Mouse (Mus musculus): Measurements from ENCODE around the gene Chl1. TPM values are rescaled to one million over a fixed set of nuclear protein-coding genes. Genes with fewer than 3 reads are reported as not detected.
A peak's percentile ranks its signal among the peaks of the same experiment; 100 is the strongest.

Gene Chl1
- polyA plus RNA-seq, 1 experiment, result 51.9 TPM

DNA sequence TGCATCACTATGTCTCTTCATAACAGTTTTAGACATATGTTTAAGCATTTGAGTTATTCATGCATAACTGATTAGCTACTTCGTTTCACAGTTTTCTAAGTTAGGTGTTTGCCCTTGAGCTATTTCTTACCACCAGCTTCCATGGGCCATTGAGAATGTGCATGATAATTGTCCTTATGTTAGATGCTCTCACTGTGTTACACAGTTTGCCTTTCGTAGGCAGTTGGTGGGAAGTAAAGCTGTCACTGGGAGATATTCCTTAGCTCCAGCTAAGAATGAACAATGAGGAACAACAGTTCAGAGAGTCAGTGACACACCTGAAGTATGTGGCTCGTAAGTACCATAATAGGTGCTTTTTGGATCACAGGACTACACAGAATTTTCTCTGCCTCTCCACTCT, 35.9 kb downstream of the Chl1 start:
- Histone ChIP-seq H3K27ac (ENCODE audit: insufficient read depth, low read length) (no peak overlapping the region), H3K4me3 (replicated peaks; ENCODE audit: insufficient read depth, low read depth, low read length) (no peak overlapping the region), H3K4me1 (ENCODE audit: control insufficient read depth, insufficient read depth, low read length) (peaks cover 3% of the 10 kb centered on the region; the same call in 1 of the 2 replicates), H3K27me3 (ENCODE audit: control insufficient read depth, insufficient read depth, low read length) (no peaks in the 10 kb centered on the region)
- TF ChIP-seq POLR2A (IDR thresholded peaks at IDR 0.05; ENCODE audit: borderline replicate concordance, insufficient read depth, low read length) (no peak), CTCF (IDR thresholded peaks at IDR 0.05; ENCODE audit: borderline replicate concordance, insufficient read depth, low read depth, low read length) (no peak)
- 70% methylated on average over 3 of the region's 3 CpGs for WGBS
- no peak for DNase-seq

DNA sequence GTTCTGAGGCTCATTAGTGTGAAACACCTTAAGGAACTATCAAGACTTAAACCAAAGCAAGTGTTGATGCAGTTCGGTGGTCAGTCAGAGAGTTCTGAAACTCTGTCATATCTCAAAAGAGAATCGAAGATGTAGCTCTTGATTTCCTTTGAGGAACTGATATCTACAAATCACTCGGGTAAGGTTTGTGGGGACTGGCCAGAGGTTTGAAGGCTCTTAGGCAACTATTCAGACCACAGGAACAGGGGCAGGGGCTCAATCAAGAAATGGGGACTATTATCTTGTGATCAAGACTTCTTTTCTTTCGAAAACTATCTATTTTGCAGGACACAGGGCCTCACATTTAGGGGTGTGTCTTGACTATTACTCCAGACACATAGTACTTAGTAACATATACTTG, 39.5 kb downstream of the Chl1 start:
- TF ChIP-seq POLR2A (IDR thresholded peaks at IDR 0.05; ENCODE audit: borderline replicate concordance, insufficient read depth, low read length) (no peak), CTCF (IDR thresholded peaks at IDR 0.05; ENCODE audit: borderline replicate concordance, insufficient read depth, low read depth, low read length) (no peak)
- Histone ChIP-seq H3K4me3 (replicated peaks; ENCODE audit: insufficient read depth, low read depth, low read length) (no peak overlapping the region), H3K27ac (ENCODE audit: insufficient read depth, low read length) (no peak overlapping the region), H3K27me3 (ENCODE audit: control insufficient read depth, insufficient read depth, low read length) (no peaks in the 10 kb centered on the region), H3K4me1 (ENCODE audit: control insufficient read depth, insufficient read depth, low read length) (peaks cover 3% of the 10 kb centered on the region; the same call in 1 of the 2 replicates)
- DNase-seq, result no peak
- WGBS, result 90% methylated on average over 4 of the region's 4 CpGs

DNA sequence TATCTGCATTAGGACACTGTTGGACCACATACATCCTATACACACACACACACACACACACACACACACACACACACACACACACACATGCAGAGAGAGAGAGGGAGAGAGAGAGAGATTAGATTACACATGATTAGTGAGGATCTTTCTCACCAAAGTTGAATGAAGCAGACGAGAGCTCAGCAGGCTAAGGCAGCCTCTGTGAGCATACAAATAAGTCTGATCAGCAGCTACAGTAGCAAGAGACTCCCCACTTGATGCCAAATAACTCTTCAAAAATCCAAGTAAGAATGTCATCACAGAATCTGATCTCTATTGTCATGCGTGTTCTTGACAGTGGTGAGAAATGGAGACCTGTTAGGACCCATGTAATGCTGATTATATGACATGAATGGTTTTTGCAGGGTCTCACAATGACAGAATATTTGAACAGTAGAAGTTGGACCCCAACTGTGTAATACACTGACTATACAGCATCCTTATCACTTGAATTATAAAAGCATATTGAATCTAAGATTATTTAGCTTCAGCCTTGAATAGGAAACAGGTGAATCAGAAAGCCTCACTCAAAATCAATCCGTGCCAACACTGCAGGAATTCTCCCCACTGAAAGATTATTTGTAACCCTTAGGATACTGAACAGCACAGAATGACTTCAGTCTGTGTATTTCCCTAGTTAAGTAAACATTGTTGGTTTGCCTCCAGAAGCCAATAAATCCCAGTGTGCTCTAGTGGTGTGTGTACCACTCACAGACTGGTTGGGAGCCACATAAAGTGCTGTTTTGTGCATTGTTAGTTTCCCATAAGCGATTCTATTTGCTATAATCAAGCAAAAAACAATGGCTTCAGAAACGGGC, 47.9 kb downstream of the Chl1 start:
- TF ChIP-seq POLR2A (IDR thresholded peaks at IDR 0.05; ENCODE audit: borderline replicate concordance, insufficient read depth, low read length) (no peak), CTCF (IDR thresholded peaks at IDR 0.05; ENCODE audit: borderline replicate concordance, insufficient read depth, low read depth, low read length) (no peak)
- DNase-seq, result no peak
- peak overlapping the region; percentile 58; the same call in 1 of the 2 replicates for H3K27ac ChIP-seq (ENCODE audit: insufficient read depth, low read length)
- H3K4me3 ChIP-seq (replicated peaks; ENCODE audit: insufficient read depth, low read depth, low read length), result no peak overlapping the region
- H3K27me3 ChIP-seq (ENCODE audit: control insufficient read depth, insufficient read depth, low read length), result no peaks in the 10 kb centered on the region
- WGBS, result 11% methylated on average over 5 of the region's 5 CpGs
- H3K4me1 ChIP-seq (ENCODE audit: control insufficient read depth, insufficient read depth, low read length), result peaks cover 31% of the 10 kb centered on the region; the same call in 1 of the 2 replicates

DNA sequence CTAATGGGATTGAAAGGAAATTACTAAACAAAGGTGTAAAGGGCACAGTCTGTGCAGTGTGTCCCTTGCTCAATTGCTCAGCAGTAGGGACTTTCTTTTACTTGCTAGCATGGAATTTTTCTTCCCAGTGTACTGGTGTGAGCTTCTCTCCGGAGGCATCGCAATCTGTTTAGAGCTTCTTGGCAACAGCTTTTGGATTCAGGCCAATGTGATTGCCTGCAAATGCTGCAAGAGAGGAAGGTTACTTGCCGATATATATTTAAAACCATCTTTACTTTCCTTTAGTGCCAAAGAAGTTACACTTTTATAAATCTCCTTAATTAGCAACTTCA, 48.5 kb downstream of the Chl1 start:
- Histone ChIP-seq H3K4me1 (ENCODE audit: control insufficient read depth, insufficient read depth, low read length) (peaks cover 31% of the 10 kb centered on the region; the same call in 1 of the 2 replicates), H3K27me3 (ENCODE audit: control insufficient read depth, insufficient read depth, low read length) (no peaks in the 10 kb centered on the region), H3K4me3 (replicated peaks; ENCODE audit: insufficient read depth, low read depth, low read length) (no peak overlapping the region), H3K27ac (ENCODE audit: insufficient read depth, low read length) (peak overlapping the region; percentile 58; the same call in 1 of the 2 replicates)
- DNase-seq, result peak; percentile 73 to 91
- TF ChIP-seq POLR2A (IDR thresholded peaks at IDR 0.05; ENCODE audit: borderline replicate concordance, insufficient read depth, low read length) (no peak), CTCF (IDR thresholded peaks at IDR 0.05; ENCODE audit: borderline replicate concordance, insufficient read depth, low read depth, low read length) (no peak)
- WGBS, result 5% methylated on average over 3 of the region's 3 CpGs

DNA sequence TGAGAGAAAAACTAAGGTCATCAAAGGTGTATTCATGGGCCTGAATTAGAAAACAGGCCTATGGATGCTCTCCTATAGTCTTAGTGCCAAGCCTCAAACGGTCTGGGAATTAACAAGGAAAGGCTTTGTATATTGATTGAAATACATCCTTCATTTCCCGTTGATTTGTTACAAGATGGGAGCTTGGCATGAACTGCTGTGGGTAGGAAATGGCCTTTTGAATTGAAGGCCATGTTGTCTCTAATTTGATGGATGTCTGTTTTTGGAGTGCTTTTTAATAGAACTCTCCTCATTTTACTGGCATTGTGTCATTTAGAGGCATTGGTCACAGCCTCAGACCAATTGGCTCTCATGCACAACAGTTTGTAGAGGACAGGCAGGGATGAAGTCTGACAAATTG, 49.0 kb downstream of the Chl1 start:
- TF ChIP-seq POLR2A (IDR thresholded peaks at IDR 0.05; ENCODE audit: borderline replicate concordance, insufficient read depth, low read length) (no peak), CTCF (IDR thresholded peaks at IDR 0.05; ENCODE audit: borderline replicate concordance, insufficient read depth, low read depth, low read length) (no peak)
- peak overlapping the region; percentile 50; the same call in 1 of the 2 replicates for H3K27ac ChIP-seq (ENCODE audit: insufficient read depth, low read length)
- WGBS, result 8% methylated on average over 2 of the region's 2 CpGs

DNA sequence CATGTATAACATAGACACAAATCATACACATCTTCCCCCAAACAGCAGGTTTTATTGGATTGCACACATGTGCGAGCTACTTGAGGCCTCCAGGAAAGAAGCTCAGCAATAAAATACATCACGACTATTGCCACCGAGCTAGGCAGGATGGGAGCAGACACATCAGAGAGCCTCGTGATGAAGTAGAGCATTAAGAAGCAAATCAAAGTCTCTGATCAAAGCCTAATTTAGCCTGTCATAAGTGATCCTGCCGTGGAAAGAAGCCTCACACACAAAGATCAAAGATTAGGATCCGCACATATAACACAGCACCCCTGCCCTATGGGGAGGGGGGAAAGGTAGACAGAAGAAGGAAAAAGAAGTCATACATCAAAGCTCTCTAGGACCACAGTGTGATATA, 54.4 kb downstream of the Chl1 start:
- WGBS, result 80% methylated on average over 6 of the region's 6 CpGs
- H3K27ac ChIP-seq (ENCODE audit: insufficient read depth, low read length), result no peak overlapping the region
- TF ChIP-seq POLR2A (IDR thresholded peaks at IDR 0.05; ENCODE audit: borderline replicate concordance, insufficient read depth, low read length) (no peak), CTCF (IDR thresholded peaks at IDR 0.05; ENCODE audit: borderline replicate concordance, insufficient read depth, low read depth, low read length) (no peak)

More for the DNA sequence above, 49.0 kb downstream of the Chl1 start:
- H3K4me3 ChIP-seq (replicated peaks; ENCODE audit: insufficient read depth, low read depth, low read length), result no peak overlapping the region
- DNase-seq, result peak; percentile 25 to 62
- H3K4me1 ChIP-seq (ENCODE audit: control insufficient read depth, insufficient read depth, low read length), result peaks cover 31% of the 10 kb centered on the region; the same call in 1 of the 2 replicates
- H3K27me3 ChIP-seq (ENCODE audit: control insufficient read depth, insufficient read depth, low read length), result no peaks in the 10 kb centered on the region

DNA sequence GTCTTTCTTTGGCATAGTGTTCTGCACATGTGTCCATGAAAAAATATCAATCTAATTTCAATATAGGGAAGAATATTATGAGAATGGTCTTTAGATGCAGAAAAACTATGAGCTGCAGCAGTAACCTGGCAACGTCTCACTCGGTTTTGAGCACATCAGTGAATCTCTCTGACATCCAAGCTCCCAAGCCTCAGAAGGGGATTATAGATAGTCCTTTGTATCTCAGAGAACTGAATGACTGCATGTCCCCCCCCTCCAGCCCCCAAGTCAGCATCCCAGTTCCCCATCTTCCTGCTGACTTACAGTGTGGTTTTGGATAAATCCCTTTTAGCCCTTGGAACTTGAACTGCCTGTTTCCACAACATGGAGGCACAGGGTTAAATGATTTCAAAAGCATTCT, 56.9 kb downstream of the Chl1 start:
- Histone ChIP-seq H3K4me3 (replicated peaks; ENCODE audit: insufficient read depth, low read depth, low read length) (no peak overlapping the region), H3K27ac (ENCODE audit: insufficient read depth, low read length) (no peak overlapping the region), H3K27me3 (ENCODE audit: control insufficient read depth, insufficient read depth, low read length) (no peaks in the 10 kb centered on the region), H3K4me1 (ENCODE audit: control insufficient read depth, insufficient read depth, low read length) (peaks cover 4% of the 10 kb centered on the region; the same call in 1 of the 2 replicates)
- 60% methylated on average over 2 of the region's 2 CpGs for WGBS
- no peak for DNase-seq
- TF ChIP-seq CTCF (IDR thresholded peaks at IDR 0.05; ENCODE audit: borderline replicate concordance, insufficient read depth, low read depth, low read length) (no peak), POLR2A (IDR thresholded peaks at IDR 0.05; ENCODE audit: borderline replicate concordance, insufficient read depth, low read length) (no peak)

More for the DNA sequence above, 54.4 kb downstream of the Chl1 start:
- H3K4me1 ChIP-seq (ENCODE audit: control insufficient read depth, insufficient read depth, low read length), result peaks cover 6% of the 10 kb centered on the region; the same call in 1 of the 2 replicates
- DNase-seq, result no peak
- H3K4me3 ChIP-seq (replicated peaks; ENCODE audit: insufficient read depth, low read depth, low read length), result no peak overlapping the region
- no peaks in the 10 kb centered on the region for H3K27me3 ChIP-seq (ENCODE audit: control insufficient read depth, insufficient read depth, low read length)

DNA sequence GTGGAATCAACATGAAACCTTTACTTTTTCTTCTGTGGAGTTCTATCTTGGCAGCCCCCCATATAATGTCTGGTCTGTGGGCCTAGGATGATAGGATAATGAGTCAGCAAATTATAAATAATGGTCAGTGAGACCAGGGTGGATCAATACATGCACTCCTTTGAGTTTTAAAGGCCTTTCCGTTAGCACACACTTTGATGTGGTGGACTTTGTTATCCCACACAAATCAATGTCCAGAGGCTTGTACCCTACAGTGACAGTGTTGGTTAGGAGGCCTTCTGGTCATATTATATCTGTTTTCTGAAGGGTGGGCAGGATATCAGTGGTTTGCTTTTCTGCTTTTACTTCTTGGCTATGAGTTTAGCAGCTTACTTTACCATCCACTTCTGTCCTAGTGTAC, 62.3 kb downstream of the Chl1 start:
- Histone ChIP-seq H3K27ac (ENCODE audit: insufficient read depth, low read length) (no peak overlapping the region), H3K4me3 (replicated peaks; ENCODE audit: insufficient read depth, low read depth, low read length) (no peak overlapping the region), H3K27me3 (ENCODE audit: control insufficient read depth, insufficient read depth, low read length) (no peaks in the 10 kb centered on the region), H3K4me1 (ENCODE audit: control insufficient read depth, insufficient read depth, low read length) (0 out of 2 replicates have a peak, but pooled peaks cover 2% of the 10 kb centered on the region)
- TF ChIP-seq POLR2A (IDR thresholded peaks at IDR 0.05; ENCODE audit: borderline replicate concordance, insufficient read depth, low read length), result no peak
- TF ChIP-seq CTCF (IDR thresholded peaks at IDR 0.05; ENCODE audit: borderline replicate concordance, insufficient read depth, low read depth, low read length), result no peak
- 95% methylated on average over 1 of the region's 1 CpGs for WGBS
- no peak for DNase-seq

Data from cerebellum, adult 2 months (tissue).